ENCODE assay signal across 22 mouse cellular contexts in the genomic region with DNA sequence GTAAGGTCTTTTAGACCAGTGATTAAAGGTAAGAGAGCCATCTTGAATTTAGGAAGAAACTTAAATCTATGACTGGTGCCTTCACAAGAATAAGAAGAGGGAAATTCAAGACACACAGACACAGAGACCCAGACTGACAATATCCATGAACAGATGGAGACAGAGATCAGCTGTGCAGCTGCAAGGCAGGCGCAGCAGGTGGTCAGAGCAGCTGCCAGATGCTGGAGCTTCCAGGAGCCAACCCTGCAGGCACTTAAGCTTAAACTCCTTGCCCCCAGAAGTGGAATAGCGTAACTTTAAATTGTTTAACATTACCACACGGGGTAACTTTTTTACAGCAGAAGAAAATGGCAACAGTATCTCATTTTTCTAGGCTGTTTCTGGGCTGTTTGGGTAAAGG.
DNase-seq lines count a peak whose midpoint lies in the region; TF ChIP-seq lines count a peak whose summit lies in the region.
"Had no signal": no experiment of that assay in that cellular context is flagged by ENCODE, and none has a peak within 500 bp of the region (broad histone marks: within the 10 kb centered on the region; RNA-seq: fewer than 3 reads in every experiment).

No protein-coding gene starts in this region.

- TF ChIP-seq POLR2A in myocyte (IDR thresholded peaks at IDR 0.05; ENCODE audit: insufficient read length, low read depth) = no peak

- H3K36me3 ChIP-seq in C2C12 (ENCODE audit: control insufficient read depth, insufficient read depth) (no peaks in the 10 kb centered on the region), myocyte (ENCODE audit: control insufficient read depth, insufficient read depth) (no peaks in the 10 kb centered on the region)
- H3K36me3 ChIP-seq: embryonic facial prominence, embryonic 15.5 days; forebrain, embryonic 10.5 days; G1E; heart, embryonic 10.5 days; hindbrain, embryonic 13.5 days; intestine, embryonic 15.5 days had no signal

- no peak overlapping the region for H3K4me2 ChIP-seq in myocyte (ENCODE audit: low read depth)
- H3K4me2 ChIP-seq: embryonic facial prominence, embryonic 15.5 days; hindbrain, embryonic 13.5 days; intestine, embryonic 15.5 days had no signal

- H3K79me3 ChIP-seq in C2C12 (ENCODE audit: low read depth) = no peaks in the 10 kb centered on the region

- peak; percentile 21 for DNase-seq in gastrocnemius, postnatal 14 days
- no peak for DNase-seq in gastrocnemius, postnatal 10 days
- DNase-seq in embryo, embryonic 10.5 days (ENCODE audit: low spot score) = peak; percentile 22
- no peak for DNase-seq in urinary bladder, postnatal 36 days (ENCODE audit: low spot score in 2 of 2)
- DNase-seq in spleen, adult 12 weeks (ENCODE audit: low spot score) = no peak
- DNase-seq: adrenal gland, adult 8-10 months; adrenal gland, postnatal 36 days; cerebellum, adult 8-10 months; cerebellum, postnatal 25 days; gastrocnemius, adult 2 months; heart, adult 18-20 months; heart, postnatal 10 days; heart, postnatal 4 days had no signal

- TF ChIP-seq CTCF in C2C12 (IDR thresholded peaks at IDR 0.05; ENCODE audit: control insufficient read depth, insufficient read depth, insufficient read length) = no peak

- H3K27me3 ChIP-seq in C2C12 (ENCODE audit: control insufficient read depth, insufficient read depth, insufficient read length) (no peaks in the 10 kb centered on the region), myocyte (ENCODE audit: control insufficient read depth, insufficient read depth, insufficient read length) (no peaks in the 10 kb centered on the region)
- H3K27me3 ChIP-seq: embryonic facial prominence, embryonic 15.5 days; hindbrain, embryonic 13.5 days; intestine, embryonic 15.5 days had no signal

- intact Hi-C loops in gastrocnemius, postnatal 14 days (cut with DNase I; ENCODE audit: low total_unique reads) = loop anchor here (10.0 kb wide), 1 partner anchor 835 kb away; no protein-coding TSS in a partner anchor

- H3K4me3 ChIP-seq in C2C12 (ENCODE audit: insufficient read depth, poor library complexity, severe bottlenecking) (no peak overlapping the region), myocyte (no peak overlapping the region)
- H3K4me3 ChIP-seq: embryonic facial prominence, embryonic 15.5 days; erythroblast, embryonic 14.5 days; forebrain, embryonic 10.5 days; gastrocnemius, adult 2 months; heart, embryonic 10.5 days; hindbrain, embryonic 13.5 days; intestine, embryonic 15.5 days had no signal

- H3ac ChIP-seq in C2C12 (ENCODE audit: control insufficient read depth, insufficient read length, low read depth) (no peak overlapping the region), myocyte (ENCODE audit: control insufficient read depth, insufficient read length) (no peak overlapping the region)

- no peaks in the 10 kb centered on the region for H3K79me2 ChIP-seq in C2C12 (ENCODE audit: control insufficient read depth, insufficient read depth)
- H3K79me2 ChIP-seq in myocyte (ENCODE audit: control insufficient read depth, insufficient read depth) = no peaks in the 10 kb centered on the region

TF ChIP-seq in C2C12, 6 proteins besides CTCF, POLR2A, EP300 and RAD21:
- TF ChIP-seq USF1 (IDR thresholded peaks at IDR 0.05; ENCODE audit: low read depth) = no peak
- peak; percentile 20 for TF ChIP-seq MYOD1 (IDR thresholded peaks at IDR 0.05; ENCODE audit: control insufficient read depth, insufficient read length, low read depth)

TF ChIP-seq in myocyte, 11 proteins besides CTCF, POLR2A, EP300 and RAD21:
- TF ChIP-seq E2F4 (IDR thresholded peaks at IDR 0.05; ENCODE audit: insufficient read depth) (no peak), REST (IDR thresholded peaks at IDR 0.05; ENCODE audit: insufficient read depth, insufficient read length) (no peak), SRF (IDR thresholded peaks at IDR 0.05; ENCODE audit: control insufficient read depth, insufficient read length, low read depth) (peak; percentile 34), POLR2AphosphoS2 (IDR thresholded peaks at IDR 0.05; ENCODE audit: insufficient read length, low read depth) (no peak), USF1 (IDR thresholded peaks at IDR 0.05; ENCODE audit: low read depth) (no peak), TCF12 (IDR thresholded peaks at IDR 0.05; ENCODE audit: insufficient read depth, poor library complexity, severe bottlenecking) (peak; percentile 98), CEBPB (IDR thresholded peaks at IDR 0.05; ENCODE audit: insufficient read depth, poor library complexity, severe bottlenecking) (no peak), MYOD1 (IDR thresholded peaks at IDR 0.05; ENCODE audit: control insufficient read depth in 1 of 3, insufficient read length in 2 of 3, low read depth in 2 of 3) (peak in 2 of 3 experiments; percentile 98), MYOG (IDR thresholded peaks at IDR 0.05; ENCODE audit: control insufficient read depth in 1 of 3, insufficient read depth in 1 of 3, insufficient read length in 2 of 3, low read depth in 2 of 3) (peak; percentile 69 to 99 (median 98)), TCF3 (IDR thresholded peaks at IDR 0.05; ENCODE audit: insufficient read length, low read depth) (peak; percentile 98)

Comparison
In these comparisons a context has a peak if more than half of its experiments do, and no peak if none do; other contexts are left out.
1. DNase-seq: peak in gastrocnemius, postnatal 14 days (single experiment) and embryo, embryonic 10.5 days (single experiment); none in gastrocnemius, postnatal 10 days (single experiment), urinary bladder, postnatal 36 days (0 of 2) and spleen, adult 12 weeks (single experiment).